Mouse (Mus musculus): Measurements from ENCODE around the gene Sox1.

The Sox1 gene

GRCm38 (mm10) chr8:12395071-12396031, at the start of gene Sox1:
Gene Sox1, plus strand, starts transcription at chr8:12395295.
- in situ Hi-C loops (cut with MboI, MseI): no loop called here

- in situ Hi-C loops (cut with MboI, MseI): no loop called here
Measured at GRCm38 (mm10) chr8:12345881-12346280, 49.2 kb upstream of the Sox1 start.

GRCm38 (mm10) chr8:12346870-12347269, 48.2 kb upstream of the Sox1 start:
- in situ Hi-C loops (cut with MboI, MseI): no loop called here

DNA sequence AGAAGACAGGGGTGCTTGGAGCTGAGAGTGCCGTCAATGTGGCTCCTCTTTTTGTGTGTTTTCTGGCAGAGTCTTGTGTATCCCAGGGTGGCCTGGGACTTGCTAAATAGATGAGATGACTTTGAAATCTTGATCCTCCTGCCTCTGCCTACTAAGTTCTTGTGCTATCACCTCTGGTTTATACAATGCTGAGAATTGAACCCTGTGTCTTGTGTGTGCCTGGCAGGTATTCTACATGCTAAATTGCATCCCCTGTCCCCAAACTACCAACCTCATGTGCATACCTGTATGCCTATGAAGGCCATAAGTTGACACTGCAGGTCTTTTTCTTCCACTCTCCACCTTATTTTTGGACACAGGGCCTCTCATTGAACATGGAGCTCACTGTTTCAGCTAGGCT, 46.8 kb upstream of the Sox1 start:
- in situ Hi-C loops (cut with MboI, MseI): no loop called here

DNA sequence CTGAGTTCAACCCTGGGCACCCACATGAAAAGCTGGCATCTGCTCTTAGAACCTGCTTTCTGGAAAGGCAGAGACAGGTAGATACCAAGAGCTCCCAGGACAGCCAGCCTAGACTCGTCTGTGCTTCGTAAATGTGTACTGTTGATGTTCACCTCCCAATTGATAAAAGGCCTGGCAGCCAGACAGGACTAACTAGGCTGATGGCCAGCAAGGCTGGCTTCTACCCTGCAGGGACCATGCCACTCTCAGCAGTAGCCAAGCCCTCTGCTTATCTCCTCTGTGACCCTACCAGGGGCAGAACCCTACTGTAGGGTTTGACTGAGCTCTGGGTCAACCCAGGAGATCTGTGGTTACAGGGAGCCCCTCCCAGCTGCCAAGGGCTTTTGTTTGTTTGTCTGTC, 45.5 kb upstream of the Sox1 start:
- in situ Hi-C loops (cut with MboI, MseI): no loop called here

DNA sequence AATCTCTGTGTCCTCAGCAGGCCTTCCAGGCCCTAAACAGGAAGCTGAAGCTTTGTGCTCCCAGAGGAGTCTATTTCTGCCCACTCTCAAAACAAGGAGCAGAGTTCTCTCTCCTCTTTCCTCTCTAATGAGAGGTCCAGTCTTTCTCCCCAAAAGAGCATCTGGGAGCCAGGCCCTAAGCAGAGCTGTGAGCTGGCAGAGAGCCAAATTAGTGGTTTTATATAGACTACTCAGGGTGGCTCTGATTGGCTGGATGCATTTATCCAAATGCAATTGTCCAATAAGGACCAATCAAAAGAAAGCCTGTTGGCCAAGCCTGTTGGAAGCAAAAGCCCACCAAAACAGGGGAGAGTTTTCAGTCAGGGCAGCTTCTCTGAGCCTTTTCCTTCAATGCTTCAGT, 44.0 kb upstream of the Sox1 start:
- in situ Hi-C loops (cut with MboI, MseI): no loop called here

GRCm38 (mm10) chr8:12354406-12355025, 40.6 kb upstream of the Sox1 start:
- in situ Hi-C loops (cut with MboI, MseI): no loop called here

- in situ Hi-C loops (cut with MboI, MseI): no loop called here
Measured at GRCm38 (mm10) chr8:12368161-12368560, 26.9 kb upstream of the Sox1 start.

GRCm38 (mm10) chr8:12368856-12369255, 26.2 kb upstream of the Sox1 start:
- in situ Hi-C loops (cut with MboI, MseI): no loop called here

GRCm38 (mm10) chr8:12381111-12381510, 14.0 kb upstream of the Sox1 start:
- in situ Hi-C loops (cut with MboI, MseI): no loop called here

GRCm38 (mm10) chr8:12382707-12383561, 12.2 kb upstream of the Sox1 start:
- in situ Hi-C loops (cut with MboI, MseI): no loop called here

GRCm38 (mm10) chr8:12383979-12384890, 10.9 kb upstream of the Sox1 start:
- in situ Hi-C loops (cut with MboI, MseI): no loop called here

DNA sequence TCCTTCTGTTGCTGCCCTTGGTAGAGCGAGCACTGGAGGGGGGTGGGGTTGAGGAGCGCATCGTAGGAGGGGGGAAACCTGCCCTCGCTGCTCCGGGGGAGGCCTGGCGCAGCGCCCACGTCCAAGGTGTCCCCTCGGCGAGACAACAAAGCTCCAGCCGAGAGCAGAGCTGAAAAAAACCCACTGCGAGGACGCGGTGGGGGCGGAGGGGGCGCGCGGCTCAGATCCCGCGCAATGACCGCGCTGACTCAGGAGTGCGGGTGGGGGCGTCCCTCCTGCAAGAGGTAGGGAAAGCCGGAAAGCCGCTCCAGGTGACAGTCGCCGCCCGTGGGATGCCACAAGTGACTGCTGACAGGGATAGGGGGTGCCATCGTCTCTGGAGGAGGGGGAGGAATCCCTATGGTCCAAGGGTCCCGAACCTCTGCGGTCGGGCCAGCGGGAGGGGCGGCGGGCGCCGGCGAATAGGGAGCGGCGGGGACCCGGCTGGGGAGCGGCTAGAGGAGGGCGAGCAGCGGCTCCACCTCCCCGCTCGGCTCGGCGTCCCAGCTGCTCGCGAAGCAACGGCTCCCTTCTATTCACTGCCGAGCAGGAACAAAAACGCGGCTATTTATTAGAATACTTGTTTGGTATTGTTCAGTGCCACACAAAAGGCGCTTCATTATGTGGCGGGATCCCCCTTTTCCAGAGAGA, 10.0 kb upstream of the Sox1 start:
- in situ Hi-C loops (cut with MboI, MseI): no loop called here

- in situ Hi-C loops (cut with MboI, MseI): no loop called here
Measured at GRCm38 (mm10) chr8:12385686-12386488, 9.2 kb upstream of the Sox1 start.

DNA sequence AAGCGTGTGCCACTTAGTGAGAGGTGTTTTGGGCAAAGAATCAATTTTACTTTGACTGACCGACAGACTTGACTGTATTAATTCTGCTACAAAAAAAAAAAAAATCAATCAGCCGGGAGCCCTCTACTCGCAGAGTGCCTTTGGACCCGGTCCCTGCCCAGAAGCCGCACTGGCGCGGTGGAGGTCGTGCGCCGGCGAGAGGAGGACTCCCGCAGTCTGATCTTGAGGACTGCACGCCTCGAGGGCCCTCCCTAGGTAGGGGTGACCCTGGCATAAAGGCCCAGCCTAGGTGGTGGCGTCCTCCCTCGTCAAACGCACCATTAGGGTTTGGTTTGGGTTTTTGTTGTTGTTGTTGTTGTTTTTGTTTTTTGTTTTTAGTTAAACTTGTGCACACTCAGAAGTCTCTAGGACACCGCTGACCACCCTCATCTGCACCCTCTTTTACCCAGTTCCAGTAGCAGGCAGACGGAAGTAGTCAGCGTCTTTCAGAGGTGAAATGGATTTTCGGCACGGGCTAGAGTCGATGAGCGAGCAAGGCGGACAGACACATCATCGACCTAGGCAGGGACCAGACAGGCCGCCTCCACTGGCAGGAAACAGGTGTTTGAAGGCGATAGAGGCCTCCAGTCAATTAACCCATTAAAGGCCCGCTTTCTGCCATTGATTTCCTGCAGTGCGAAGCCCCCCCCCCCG, 8.4 kb upstream of the Sox1 start:
- in situ Hi-C loops (cut with MboI, MseI): no loop called here

- in situ Hi-C loops (cut with MboI, MseI): no loop called here
Measured at GRCm38 (mm10) chr8:12387223-12387860, 7.8 kb upstream of the Sox1 start.

GRCm38 (mm10) chr8:12387901-12388300, 7.2 kb upstream of the Sox1 start:
- in situ Hi-C loops (cut with MboI, MseI): no loop called here

DNA sequence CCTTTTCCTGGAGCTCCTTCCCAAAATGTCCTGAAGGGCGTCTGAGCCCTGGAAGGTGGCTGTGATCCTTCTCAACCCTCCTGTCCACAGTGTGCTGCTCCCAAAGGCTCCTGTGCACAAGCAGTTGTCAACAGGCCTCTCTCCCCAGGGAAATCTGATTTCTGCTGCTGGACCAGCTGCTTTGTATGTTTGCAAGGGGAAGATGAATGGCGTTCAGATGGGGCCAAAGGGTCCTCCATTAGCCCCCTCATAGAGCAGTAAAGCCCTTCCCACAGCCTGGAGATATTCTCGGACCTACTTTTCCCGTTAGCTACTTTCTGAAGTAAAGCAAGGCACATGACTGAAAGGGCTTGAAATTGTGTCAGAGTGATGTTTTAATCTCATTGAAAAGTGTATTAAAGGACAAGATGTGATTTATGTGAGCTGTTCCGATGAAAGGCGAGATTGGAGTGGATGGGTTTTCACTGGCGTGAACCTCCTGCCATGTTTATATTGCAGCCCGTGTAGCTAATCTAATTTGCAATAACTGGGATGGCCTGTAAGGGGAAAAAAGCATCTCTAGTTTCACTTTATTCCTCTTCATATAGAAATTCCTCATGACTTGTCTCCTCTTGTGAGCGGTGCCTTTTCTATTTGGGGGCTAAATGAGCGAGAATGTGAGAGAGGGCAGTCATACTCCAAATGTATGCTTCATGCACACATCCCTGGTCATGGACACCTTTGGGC, 6.5 kb upstream of the Sox1 start:
- in situ Hi-C loops (cut with MboI, MseI): no loop called here
